Mouse (Mus musculus) lung, postnatal 0 days (tissue): ENCODE data around the gene Fmo9. TPM values are rescaled to one million over a fixed set of nuclear protein-coding genes. Genes with fewer than 3 reads are reported as not detected.

Experiments
- ATAC-seq: fragments of 200-750 bp; cut with Nextera tagmentation; 2 replicates; pipeline ENCODE4 v1.8.0; 2017; ENCODE audit warnings: moderate library complexity
- DNase-seq: peaks from one replicate; pipeline ENCODE4 v3.0.0-alpha.2; 2016; ENCODE audit warnings: low spot score
- H3K27ac ChIP-seq: fragments of 300-500 bp; sonication (generic); 2 replicates; pipeline ENCODE4 v1.5.1; 2014; ENCODE audit warnings: antibody characterized with exemption, mild to moderate bottlenecking, low read length, mixed read lengths
- H3K27me3 ChIP-seq: fragments of 300-500 bp; sonication (generic); replicated peaks from 2 replicates; pipeline ENCODE4 v1.6.1; 2014; ENCODE audit warnings: low read length, mixed read lengths; ENCODE audit not compliant: insufficient read depth
- H3K36me3 ChIP-seq: fragments of 300-500 bp; sonication (generic); 2 replicates; pipeline ENCODE4 v1.6.1; 2014; ENCODE audit warnings: low read length, mixed read lengths; ENCODE audit not compliant: insufficient read depth
- H3K4me1 ChIP-seq: fragments of 300-500 bp; sonication (generic); 2 replicates; pipeline ENCODE4 v1.6.1; 2014; ENCODE audit warnings: antibody characterized with exemption, low read depth, low read length, mixed read lengths; ENCODE audit not compliant: insufficient read depth
- H3K4me2 ChIP-seq: fragments of 300-500 bp; sonication (generic); replicated peaks from 2 replicates; pipeline ENCODE4 v1.6.1; 2014; ENCODE audit warnings: low read depth, mild to moderate bottlenecking, low read length, moderate library complexity, mixed read lengths
- H3K4me3 ChIP-seq: fragments of 300-500 bp; sonication (generic); 2 replicates; pipeline ENCODE4 v1.5.1; 2014; ENCODE audit warnings: low read depth, low read length
- H3K9ac ChIP-seq: fragments of 300-500 bp; sonication (generic); replicated peaks from 2 replicates; pipeline ENCODE4 v1.6.1; 2014; ENCODE audit warnings: low read depth, mild to moderate bottlenecking
- H3K9me3 ChIP-seq: fragments of 300-500 bp; sonication (generic); 2 replicates; pipeline ENCODE4 v1.6.1; 2016; ENCODE audit warnings: low read length, mixed read lengths
- CTCF ChIP-seq: IDR thresholded peaks from 2 replicates; pipeline ENCODE4 v1.5.1; 2016; ENCODE audit warnings: antibody characterized with exemption, mild to moderate bottlenecking
- EP300 ChIP-seq: IDR thresholded peaks from 2 replicates; pipeline ENCODE4 v1.6.1; 2016; ENCODE audit warnings: antibody characterized with exemption, mild to moderate bottlenecking, control low read depth
- WGBS: fragments of 180-500 bp; shearing (Covaris S2); extraction: QIAGEN DNeasy Blood & Tissue Kit; methylation state at CpG from one replicate; pipeline ENCODE4 v1.1.7; 2014; 5-methylcytosine and 5-hydroxymethylcytosine counted together
- microRNA-seq: library from miRNA; unstranded; fragments of <30 nt; microRNA quantifications from one replicate; pipeline ENCODE4, GENCODE M21; 2016
- polyA plus RNA-seq: library from polyadenylated mRNA; unstranded; fragments of >200 nt; fragmentation: Nextera tagmentation; extraction: Ambion mirVana; gene quantifications from 2 replicates; pipeline ENCODE4 v1.2.1, GENCODE M21; 2015

The Fmo9 gene
- polyA plus RNA-seq, 1 experiment from 2014 or later: not detected

DNA sequence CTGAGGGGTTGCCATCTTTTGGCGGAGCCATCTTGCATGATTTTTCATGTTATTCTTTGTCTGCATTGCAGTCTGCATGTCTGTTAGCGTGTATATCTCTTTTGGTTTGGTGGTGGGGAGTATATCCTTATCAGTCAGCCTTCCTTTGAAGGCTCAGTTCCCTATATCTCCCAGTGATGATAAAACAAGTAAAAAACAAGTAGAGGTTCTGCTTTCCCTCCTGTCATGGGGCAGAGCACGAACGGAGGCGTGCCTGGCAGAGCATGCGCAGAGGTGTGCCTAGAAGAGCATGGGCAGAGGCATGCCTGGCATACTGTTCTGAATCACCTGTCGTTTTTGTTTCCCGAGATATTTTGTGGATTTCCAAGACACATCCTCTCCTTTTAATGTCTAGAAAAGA lies 20.8 kb downstream of the Fmo9 start:
- ATAC-seq (no peak), DNase-seq (no peak)
- Histone ChIP-seq H3K36me3 (no peaks in the 10 kb centered on the region), H3K9me3 (no peaks in the 10 kb centered on the region), H3K4me1 (no peaks in the 10 kb centered on the region), H3K4me3 (no peak overlapping the region), H3K27me3 (no peaks in the 10 kb centered on the region), H3K9ac (no peak overlapping the region), H3K4me2 (no peak overlapping the region), H3K27ac (no peak overlapping the region)
- WGBS: 82% methylated on average over 8 of the region's 8 CpGs
- no peak for TF ChIP-seq CTCF
- no peak for TF ChIP-seq EP300

DNA sequence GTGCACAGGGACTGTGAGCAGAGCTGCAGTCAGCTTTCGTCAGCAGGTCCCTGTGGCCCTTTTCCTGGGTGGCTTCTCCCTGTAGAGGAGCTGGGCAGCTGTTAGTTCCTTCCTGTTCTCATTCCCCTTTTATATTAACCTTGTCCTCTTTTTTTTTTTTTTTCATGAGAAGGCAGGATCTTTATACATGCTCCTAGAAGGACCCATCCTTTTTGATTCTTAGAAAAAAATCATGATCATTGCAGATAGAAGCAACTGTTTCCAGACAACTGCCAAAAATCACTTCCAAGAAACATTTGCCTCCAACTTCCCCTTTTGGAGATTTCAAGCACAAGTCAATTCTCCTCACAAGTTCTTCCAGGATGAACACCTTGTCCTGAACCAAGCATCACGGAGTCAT lies 34.1 kb downstream of the Fmo9 start, which contains the start of gene Gm4847:
Gene Gm4847, minus strand, starts transcription at position 101 of the 400 bp plus-strand sequence.
- WGBS: 86% methylated on average over 2 of the region's 2 CpGs

More for the DNA sequence above, 34.1 kb downstream of the Fmo9 start, which contains the start of gene Gm4847:
- no peak for ATAC-seq
- Histone ChIP-seq H3K4me2 (no peak within 1 kb of the TSS), H3K36me3 (no peaks in the 10 kb centered on the region), H3K27me3 (no peaks in the 10 kb centered on the region), H3K9ac (no peak within 1 kb of the TSS), H3K4me3 (no peak within 1 kb of the TSS), H3K4me1 (no peaks in the 10 kb centered on the region), H3K9me3 (no peaks in the 10 kb centered on the region), H3K27ac (no peak within 1 kb of the TSS)
- no peak for DNase-seq
- TF ChIP-seq EP300: no peak
- no peak for TF ChIP-seq CTCF

Small RNA genes lying within 50 kb of the gene (microRNA-seq; reads per million reads assigned to microRNA genes)
- not detected for gene Gm22992

Other genes starting within 250 kb of the Fmo9 start
- not detected in 2 replicates for gene Gm4846, start 184.3 kb downstream of the Fmo9 start, polyA plus RNA-seq
- gene Gm4847, start 34.2 kb downstream of the Fmo9 start, polyA plus RNA-seq: not detected in 2 replicates